Mouse (Mus musculus) bone marrow macrophage, adult 2 months (primary cell): Measurements from ENCODE around the gene Me3. TPM values are rescaled to one million over a fixed set of nuclear protein-coding genes. Genes with fewer than 3 reads are reported as not detected.

Experiments
- H3K27ac ChIP-seq: 2 replicates; pipeline ENCODE4 v1.5.1; 2012; ENCODE audit warnings: low read depth, low read length; ENCODE audit not compliant: insufficient read depth
- H3K4me1 ChIP-seq: 2 replicates; pipeline ENCODE4 v1.6.1; 2012; ENCODE audit warnings: low read length; ENCODE audit not compliant: control insufficient read depth, insufficient read depth
- H3K4me3 ChIP-seq: 2 replicates; pipeline ENCODE4 v1.5.1; 2012; ENCODE audit warnings: mild to moderate bottlenecking, low read length, moderate library complexity; ENCODE audit not compliant: insufficient read depth
- CTCF ChIP-seq: IDR thresholded peaks from 2 replicates; pipeline ENCODE4 v1.5.1; 2012; ENCODE audit warnings: low read depth, mild to moderate bottlenecking, low read length, moderate library complexity
- POLR2A ChIP-seq: IDR thresholded peaks from 2 replicates; pipeline ENCODE4 v1.6.1; 2012; ENCODE audit warnings: mild to moderate bottlenecking, low read depth, low read length, borderline replicate concordance
- polyA plus RNA-seq: library from polyadenylated mRNA; stranded (reverse); fragments of >200 nt; gene quantifications from 2 replicates; pipeline ENCODE4 v1.2.4, GENCODE M21; 2012; ENCODE audit not compliant: missing spikeins, insufficient read depth, insufficient read length

Me3 gene
- polyA plus RNA-seq, 1 experiment = not detected

- H3K4me1 ChIP-seq = no peaks in the 10 kb centered on the region
- TF ChIP-seq POLR2A (no peak), CTCF (no peak)
- no peak overlapping the region for H3K27ac ChIP-seq
- H3K4me3 ChIP-seq = no peak overlapping the region
Observed at GRCm38 (mm10) chr7:89843121-89843520, 210.9 kb downstream of the Me3 start.

GRCm38 (mm10) chr7:89843533-89843932 lies 211.3 kb downstream of the Me3 start:
- Histone ChIP-seq H3K27ac (no peak overlapping the region), H3K4me3 (no peak overlapping the region), H3K4me1 (no peaks in the 10 kb centered on the region)
- TF ChIP-seq POLR2A = no peak
- TF ChIP-seq CTCF = no peak

- H3K27ac ChIP-seq = no peak overlapping the region
- TF ChIP-seq POLR2A = no peak
- TF ChIP-seq CTCF = no peak
- no peak overlapping the region for H3K4me3 ChIP-seq
- no peaks in the 10 kb centered on the region for H3K4me1 ChIP-seq
Observed at GRCm38 (mm10) chr7:89845669-89846068, 213.5 kb downstream of the Me3 start.

GRCm38 (mm10) chr7:89850510-89850909 lies 218.3 kb downstream of the Me3 start:
- Histone ChIP-seq H3K27ac (no peak overlapping the region), H3K4me1 (no peaks in the 10 kb centered on the region), H3K4me3 (no peak overlapping the region)
- TF ChIP-seq CTCF (no peak), POLR2A (no peak)

- no peaks in the 10 kb centered on the region for H3K4me1 ChIP-seq
- no peak for TF ChIP-seq POLR2A
- no peak for TF ChIP-seq CTCF
- no peak overlapping the region for H3K27ac ChIP-seq
- no peak overlapping the region for H3K4me3 ChIP-seq
Observed at GRCm38 (mm10) chr7:89852158-89853095, 220.2 kb downstream of the Me3 start.

- TF ChIP-seq CTCF = no peak
- no peak for TF ChIP-seq POLR2A
Observed at GRCm38 (mm10) chr7:89853131-89853530, 220.9 kb downstream of the Me3 start.

GRCm38 (mm10) chr7:89855196-89855595 lies 223.0 kb downstream of the Me3 start:
- Histone ChIP-seq H3K4me3 (no peak overlapping the region), H3K27ac (no peak overlapping the region), H3K4me1 (no peaks in the 10 kb centered on the region)
- TF ChIP-seq CTCF (no peak), POLR2A (no peak)

More at GRCm38 (mm10) chr7:89853131-89853530, 220.9 kb downstream of the Me3 start:
- H3K27ac ChIP-seq = no peak overlapping the region
- no peak overlapping the region for H3K4me3 ChIP-seq
- no peaks in the 10 kb centered on the region for H3K4me1 ChIP-seq

GRCm38 (mm10) chr7:89856440-89857217 lies 224.4 kb downstream of the Me3 start:
- no peak for TF ChIP-seq POLR2A
- TF ChIP-seq CTCF = no peak
- Histone ChIP-seq H3K4me3 (no peak overlapping the region), H3K27ac (no peak overlapping the region), H3K4me1 (no peaks in the 10 kb centered on the region)

- H3K4me1 ChIP-seq = no peaks in the 10 kb centered on the region
- H3K4me3 ChIP-seq = no peak overlapping the region
- TF ChIP-seq POLR2A = no peak
- no peak for TF ChIP-seq CTCF
- H3K27ac ChIP-seq = no peak overlapping the region
Observed at GRCm38 (mm10) chr7:89864769-89865168, 232.6 kb downstream of the Me3 start.

- H3K4me3 ChIP-seq = no peak overlapping the region
- TF ChIP-seq POLR2A (no peak), CTCF (no peak)
- no peaks in the 10 kb centered on the region for H3K4me1 ChIP-seq
- H3K27ac ChIP-seq = no peak overlapping the region
Observed at GRCm38 (mm10) chr7:89867221-89867620, 235.0 kb downstream of the Me3 start.
